Mouse (Mus musculus) common myeloid progenitor, adult 5-6 weeks (primary cell): ENCODE results near the gene Odf2. TPM values are rescaled to one million over a fixed set of nuclear protein-coding genes. Genes with fewer than 3 reads are reported as not detected.
"Not testable (repeated sequence)": the region's sequence is repeated elsewhere in the genome, so short reads cannot be mapped to it uniquely, and the experiment has no call there.

ENCODE experiments used
- ATAC-seq: replicated peaks from 2 replicates; pipeline ENCODE4 v1.8.0; 2016; ENCODE audit warnings: low read depth, mild to moderate bottlenecking, moderate TSS enrichment, inconsistent platforms; ENCODE audit not compliant: poor library complexity, severe bottlenecking
- total RNA-seq: library from RNA; stranded (forward); fragments of 200-1000, 187-1606 nt; gene quantifications from 2 replicates; pipeline ENCODE4 v1.2.3, GENCODE M21; 2017

Odf2 gene
- total RNA-seq, 1 experiment from 2014 or later, result 76.4 TPM

DNA sequence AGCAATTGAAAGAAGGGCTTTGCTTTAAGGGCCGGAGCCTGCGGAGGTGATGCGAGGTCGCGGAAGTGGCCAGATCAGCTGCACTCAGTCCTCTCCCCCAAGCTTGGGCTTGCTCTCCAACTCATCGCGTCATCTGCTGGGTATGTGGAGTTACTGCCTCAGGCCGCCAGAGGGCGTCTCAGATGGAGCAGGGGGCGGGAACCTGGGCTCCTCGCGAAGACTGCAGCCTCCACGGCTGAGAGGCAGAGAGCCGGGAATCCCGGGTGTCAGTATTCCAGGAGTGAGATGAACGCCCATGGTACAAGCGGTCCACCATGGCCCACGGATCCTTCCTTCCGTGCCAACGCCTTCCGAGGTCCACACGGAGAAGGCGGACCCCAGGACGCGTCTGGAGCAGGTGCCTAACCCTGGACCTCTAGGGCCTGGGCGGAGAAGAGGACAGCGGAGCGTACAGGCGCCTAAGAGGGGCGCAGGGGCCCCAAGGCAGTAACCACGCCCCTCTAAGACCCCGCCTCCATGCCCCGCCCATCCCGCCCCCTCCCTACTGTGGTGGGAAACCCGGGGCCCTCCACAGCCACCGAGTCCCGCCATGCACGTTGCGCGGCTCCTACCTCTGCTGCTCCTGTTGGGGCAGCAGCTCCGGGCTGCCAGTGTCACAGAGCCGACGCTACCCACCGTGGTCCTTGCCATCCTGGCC, 19.9 kb upstream of the Odf2 start, which contains the start of gene Cercam:
Cercam (plus strand) TSS at position 216 of the 697 bp plus-strand sequence.
- peak; percentile 80 for ATAC-seq

DNA sequence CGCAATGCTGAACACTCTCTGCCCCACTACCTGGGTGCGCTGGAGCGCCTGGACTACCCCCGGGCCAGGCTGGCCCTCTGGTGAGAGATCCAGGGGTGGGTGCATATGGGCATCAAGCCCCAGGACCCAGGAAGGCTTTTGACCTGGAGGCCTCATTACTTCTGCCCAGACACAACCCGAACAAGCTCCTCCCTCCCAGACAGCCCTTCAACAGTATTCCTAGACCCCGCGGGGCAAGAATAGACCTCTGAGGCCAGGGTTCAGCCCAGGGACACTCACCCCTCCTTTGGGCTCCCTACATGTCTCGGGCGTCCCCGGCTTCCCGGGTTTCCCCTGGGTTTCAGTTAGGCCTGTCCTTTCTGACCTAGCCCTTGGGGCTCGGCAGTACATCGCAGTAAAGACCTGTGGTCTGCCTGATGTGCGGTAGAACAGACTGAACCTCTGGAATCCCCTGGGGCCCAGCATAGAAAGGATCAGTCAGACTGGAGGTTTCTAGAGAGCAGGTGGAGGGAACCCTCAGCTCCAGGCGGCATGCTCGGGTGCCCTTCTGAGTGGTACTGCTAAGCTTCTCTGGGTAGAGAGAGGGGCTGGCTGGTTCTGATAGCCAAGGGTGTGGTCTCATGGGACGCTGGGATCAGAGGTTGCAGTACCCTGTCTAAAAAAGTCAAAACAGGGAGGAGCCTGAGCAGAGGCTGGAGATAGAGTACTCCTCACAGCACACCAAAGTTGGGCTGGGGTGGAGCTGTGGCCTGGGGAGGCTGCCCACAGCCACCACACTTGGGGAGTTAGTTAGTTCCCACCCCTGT, 19.2 kb upstream of the Odf2 start:
- ATAC-seq, result peak; percentile 85

- no peak for ATAC-seq
These were observed 16.3 kb upstream of the Odf2 start for GRCm38 (mm10) chr2:29872581-29873295.

DNA sequence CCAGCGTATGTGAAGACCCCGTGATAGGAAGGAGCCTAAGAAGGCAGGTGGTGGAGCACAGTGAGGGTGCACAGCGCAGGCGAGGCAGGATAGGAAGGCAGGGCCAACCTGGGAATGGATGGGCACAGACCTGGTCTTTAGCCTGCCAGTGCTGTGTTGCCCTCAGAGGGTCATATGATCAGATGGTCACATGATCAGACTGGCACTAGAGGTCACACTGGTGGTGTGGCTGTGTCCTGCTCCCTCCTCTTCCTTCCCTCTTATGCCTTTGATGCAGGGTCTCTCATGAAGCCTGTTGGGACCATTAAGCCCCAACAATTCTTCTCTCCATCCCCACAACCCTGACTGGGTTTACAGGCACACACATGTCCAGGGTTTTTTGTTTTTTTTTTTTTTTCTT, 15.2 kb upstream of the Odf2 start:
- no peak for ATAC-seq

DNA sequence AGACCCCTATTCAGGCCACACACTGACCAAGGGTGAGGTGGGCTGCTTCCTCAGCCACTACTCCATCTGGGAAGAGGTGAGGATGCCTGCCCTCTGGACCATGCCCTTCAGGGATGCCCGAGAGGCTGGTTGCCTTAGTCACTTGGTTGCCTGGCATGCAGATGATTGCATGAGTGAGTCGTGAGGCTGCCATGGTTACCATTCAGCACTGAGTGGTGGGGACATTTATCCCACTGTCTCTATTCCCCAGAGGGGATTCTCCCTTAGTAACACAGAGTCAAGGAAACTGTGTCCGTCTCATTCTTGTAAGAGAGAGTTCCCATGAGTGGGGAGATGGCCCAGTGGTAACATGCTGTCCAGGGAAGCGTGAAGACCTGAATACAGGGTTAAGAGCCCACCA, 11.0 kb upstream of the Odf2 start:
- no peak for ATAC-seq

GRCm38 (mm10) chr2:29879191-29879590, 9.8 kb upstream of the Odf2 start:
- no peak for ATAC-seq

- no peak for ATAC-seq
These were observed 8.8 kb upstream of the Odf2 start for GRCm38 (mm10) chr2:29879964-29880830.

DNA sequence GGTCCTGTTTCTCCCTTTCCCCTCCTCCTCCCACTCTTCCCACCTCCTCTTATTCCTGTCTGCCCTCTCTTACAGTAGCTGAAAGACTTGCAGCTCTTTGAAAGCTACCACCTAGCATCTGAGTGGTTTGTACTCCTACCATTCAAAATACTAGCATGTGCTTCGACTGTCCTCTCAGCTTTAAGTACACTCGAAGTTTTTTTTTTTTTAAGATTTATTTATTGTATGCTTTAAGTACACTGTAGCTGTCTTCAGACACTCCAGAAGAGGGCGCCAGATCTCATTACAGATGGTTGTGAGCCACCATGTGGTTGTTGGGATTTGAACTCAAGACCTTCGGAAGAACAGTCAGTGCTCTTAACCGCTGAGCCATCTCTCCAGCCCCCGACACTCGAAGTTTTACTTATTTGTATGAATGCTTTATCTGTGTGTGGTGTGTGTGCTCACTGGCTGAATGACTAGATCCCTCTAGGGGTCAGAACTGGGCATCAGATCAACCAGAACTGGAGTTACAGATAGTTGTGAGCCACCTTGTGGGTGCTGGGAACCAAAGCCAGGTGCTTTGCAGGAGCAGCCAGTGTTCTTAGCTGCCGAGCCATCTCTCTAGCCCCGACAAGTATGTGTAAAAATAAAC, 2.2 kb upstream of the Odf2 start:
- not testable (repeated sequence) for ATAC-seq

- peak; percentile 74 for ATAC-seq
These were observed 1.2 kb downstream of the Odf2 start for GRCm38 (mm10) chr2:29889991-29890833.

GRCm38 (mm10) chr2:29891773-29892172, 2.8 kb downstream of the Odf2 start:
- no peak for ATAC-seq

DNA sequence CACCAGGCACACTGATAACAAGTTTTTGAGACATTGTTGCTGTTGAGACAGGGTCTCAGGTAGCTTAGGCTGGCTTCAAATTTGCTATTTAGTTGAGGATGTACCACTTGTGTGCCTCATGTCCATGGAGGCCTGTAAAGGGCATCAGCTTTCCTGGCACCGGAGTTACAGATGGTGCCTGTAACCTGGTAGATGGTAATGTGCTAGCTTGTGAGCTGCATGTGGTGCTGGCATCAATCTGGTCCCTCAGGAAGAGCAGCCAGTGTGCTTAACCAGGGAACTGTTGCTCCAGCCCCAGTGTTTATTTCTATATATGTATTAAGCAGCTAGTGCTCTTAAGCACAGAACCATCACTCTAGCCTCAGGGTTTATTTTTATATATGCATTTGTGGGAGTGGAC, 7.0 kb downstream of the Odf2 start:
- no peak for ATAC-seq

DNA sequence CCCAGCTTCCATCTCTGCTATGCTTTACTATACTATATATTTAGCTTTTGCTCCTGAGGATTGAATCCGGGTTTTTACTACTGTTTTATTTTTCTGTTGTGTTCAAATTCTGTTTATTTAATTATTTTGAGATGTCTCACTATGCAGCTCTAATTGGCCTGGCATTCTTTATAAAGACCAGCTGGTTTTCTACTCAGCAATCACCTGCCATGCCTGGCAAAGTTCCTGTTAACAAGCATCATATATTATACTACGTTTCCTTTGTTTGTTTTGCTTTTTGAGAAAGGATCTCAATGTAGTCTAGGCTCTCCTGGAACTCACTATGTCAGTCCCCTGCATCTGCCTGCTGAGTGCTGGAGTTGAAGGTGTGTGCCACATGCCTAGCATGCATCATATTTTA, 8.3 kb downstream of the Odf2 start:
- no peak for ATAC-seq

GRCm38 (mm10) chr2:29898081-29898480, 9.1 kb downstream of the Odf2 start:
- ATAC-seq, result no peak

- no peak for ATAC-seq
These were observed 13.2 kb downstream of the Odf2 start for GRCm38 (mm10) chr2:29902194-29902593.

GRCm38 (mm10) chr2:29908171-29908570, 19.1 kb downstream of the Odf2 start:
- not testable (repeated sequence) for ATAC-seq

DNA sequence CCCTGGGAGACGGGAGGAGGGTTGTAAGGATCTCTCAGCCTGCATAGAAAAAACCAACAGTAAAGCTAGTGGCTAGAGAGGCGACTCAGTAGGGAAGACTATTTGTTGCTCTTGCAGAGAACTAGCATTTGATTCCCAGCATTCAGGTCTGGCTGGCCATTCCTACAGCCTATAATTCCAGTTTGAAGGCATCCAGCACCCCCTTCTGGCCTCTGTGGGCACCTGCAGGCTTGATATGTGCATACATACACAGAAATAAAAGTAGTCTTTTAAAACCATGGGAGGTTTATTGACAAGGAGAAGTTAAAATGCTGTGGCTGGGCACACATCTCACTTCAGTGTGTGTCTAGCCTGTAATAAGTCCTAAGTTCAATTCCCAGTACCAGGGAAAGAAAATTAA, 21.0 kb downstream of the Odf2 start:
- ATAC-seq, result 0 out of 2 replicates have a peak, but pooled peaks have one; percentile 42

GRCm38 (mm10) chr2:29917621-29918020, 28.6 kb downstream of the Odf2 start:
- ATAC-seq, result no peak

DNA sequence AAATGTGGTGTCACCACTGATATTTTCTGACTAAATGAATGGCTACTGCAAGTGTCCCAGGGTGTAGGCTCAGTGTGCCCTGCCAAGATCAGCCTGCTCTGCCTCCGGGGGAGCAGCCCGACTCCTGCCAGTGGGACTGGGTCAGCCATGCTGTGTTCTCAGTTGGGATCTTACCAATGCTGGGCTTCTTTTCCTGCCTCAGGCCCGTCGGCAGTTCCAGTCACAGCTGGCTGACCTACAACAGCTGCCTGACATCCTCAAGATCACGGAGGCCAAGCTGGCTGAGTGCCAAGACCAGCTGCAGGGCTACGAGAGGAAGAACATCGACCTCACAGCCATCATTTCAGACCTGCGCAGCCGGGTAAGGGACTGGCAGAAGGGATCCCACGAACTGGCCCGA, 33.0 kb downstream of the Odf2 start:
- no peak for ATAC-seq

DNA sequence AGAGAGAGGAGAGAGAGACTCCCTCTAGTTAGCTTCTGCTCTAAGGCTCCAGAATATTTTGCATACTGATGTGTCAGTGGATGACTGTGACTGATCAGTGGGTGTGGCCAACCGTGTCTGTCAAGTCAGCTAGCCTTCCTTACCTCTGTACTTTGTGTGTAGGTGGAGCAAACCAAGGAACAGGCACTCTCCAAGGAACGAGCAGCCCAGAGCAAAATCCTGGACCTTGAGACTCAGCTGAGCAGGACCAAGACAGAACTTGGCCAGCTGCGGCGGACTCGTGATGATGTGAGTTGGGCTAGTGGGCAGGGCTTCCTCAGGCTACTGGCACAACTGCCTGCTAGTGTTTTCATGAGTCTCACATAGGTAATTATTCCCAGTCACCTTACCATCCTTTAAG, 37.5 kb downstream of the Odf2 start:
- no peak for ATAC-seq
